Mouse (Mus musculus): ENCODE results near the gene Gp5. TPM values are rescaled to one million over a fixed set of nuclear protein-coding genes. Genes with fewer than 3 reads are reported as not detected.

Gp5 gene
- total and polyA plus RNA-seq, 2 experiments from 2014 or later: 0.78 to 2.6 TPM

DNA sequence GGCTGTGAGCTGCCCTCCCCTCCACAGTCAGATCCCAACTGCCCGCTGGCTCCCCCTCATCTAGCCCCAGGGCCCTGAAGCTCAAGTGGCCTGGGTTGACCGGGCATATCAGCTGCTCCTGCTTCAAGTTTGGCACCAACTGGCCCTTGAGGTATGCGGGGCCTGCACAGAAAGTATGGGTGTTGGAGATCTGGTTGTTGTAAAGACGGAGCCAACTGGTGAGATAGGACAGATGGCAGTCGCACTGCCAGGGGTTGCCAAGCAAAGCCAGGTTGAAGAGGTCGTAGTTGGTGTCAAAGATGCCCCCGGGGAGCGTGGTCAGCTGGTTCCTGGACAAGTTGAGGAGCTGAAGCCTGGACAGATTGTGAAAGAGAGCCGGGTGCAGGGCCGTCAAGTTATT, 51.1 kb downstream of the Gp5 start:
- H3K27me3 ChIP-seq (ENCODE audit: insufficient read depth, low read length): no peaks in the 10 kb centered on the region
- H3K27ac ChIP-seq (ENCODE audit: low read depth, low read length): no peak overlapping the region
- no peaks in the 10 kb centered on the region for H3K4me1 ChIP-seq (ENCODE audit: insufficient read depth, low read length)
- no peaks in the 10 kb centered on the region for H3K9me3 ChIP-seq (ENCODE audit: low read length)
- WGBS: 92% methylated on average over 10 of the region's 10 CpGs
- no peak overlapping the region for H3K9ac ChIP-seq (replicated peaks; ENCODE audit: low read length, poor library complexity, severe bottlenecking)
- no peaks in the 10 kb centered on the region for H3K36me3 ChIP-seq (ENCODE audit: insufficient read depth, low read length)
- H3K4me3 ChIP-seq (ENCODE audit: low read depth, low read length): no peak overlapping the region
- no peak overlapping the region for H3K4me2 ChIP-seq (ENCODE audit: low read depth, low read length, poor library complexity, severe bottlenecking)
- no peak for TF ChIP-seq CTCF (IDR thresholded peaks at IDR 0.05)
- DNase-seq (ENCODE audit: low spot score): no peak
- no peak for ATAC-seq (ENCODE audit: low FRiP score)

DNA sequence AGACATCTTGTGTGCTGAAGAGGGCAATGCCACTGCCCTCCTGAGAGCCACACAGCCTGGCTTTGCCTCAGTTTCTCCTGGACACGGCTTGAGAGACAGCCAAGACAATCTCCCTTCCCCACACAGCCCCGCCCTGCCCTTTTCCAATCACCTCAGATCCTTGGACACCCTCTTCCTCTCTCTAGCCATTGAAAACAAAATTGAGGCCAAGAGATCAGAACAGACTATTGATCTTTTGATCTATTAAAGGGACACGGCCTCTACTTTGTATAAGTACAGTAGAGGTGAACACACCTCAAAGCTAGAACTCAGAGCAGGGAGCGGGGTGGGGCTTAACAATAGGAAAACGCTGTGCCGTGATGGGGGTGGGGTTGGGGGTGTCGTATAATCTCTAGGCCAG, 52.1 kb downstream of the Gp5 start:
- H3K27me3 ChIP-seq (ENCODE audit: insufficient read depth, low read length): no peaks in the 10 kb centered on the region
- WGBS: 90% methylated on average over 7 of the region's 7 CpGs
- H3K9ac ChIP-seq (replicated peaks; ENCODE audit: low read length, poor library complexity, severe bottlenecking): no peak overlapping the region
- no peaks in the 10 kb centered on the region for H3K9me3 ChIP-seq (ENCODE audit: low read length)
- H3K4me2 ChIP-seq (ENCODE audit: low read depth, low read length, poor library complexity, severe bottlenecking): no peak overlapping the region
- no peak for TF ChIP-seq CTCF (IDR thresholded peaks at IDR 0.05)
- no peaks in the 10 kb centered on the region for H3K36me3 ChIP-seq (ENCODE audit: insufficient read depth, low read length)
- ATAC-seq (ENCODE audit: low FRiP score): no peak
- DNase-seq (ENCODE audit: low spot score): no peak
- no peaks in the 10 kb centered on the region for H3K4me1 ChIP-seq (ENCODE audit: insufficient read depth, low read length)
- H3K27ac ChIP-seq (ENCODE audit: low read depth, low read length): no peak overlapping the region
- H3K4me3 ChIP-seq (ENCODE audit: low read depth, low read length): no peak overlapping the region

DNA sequence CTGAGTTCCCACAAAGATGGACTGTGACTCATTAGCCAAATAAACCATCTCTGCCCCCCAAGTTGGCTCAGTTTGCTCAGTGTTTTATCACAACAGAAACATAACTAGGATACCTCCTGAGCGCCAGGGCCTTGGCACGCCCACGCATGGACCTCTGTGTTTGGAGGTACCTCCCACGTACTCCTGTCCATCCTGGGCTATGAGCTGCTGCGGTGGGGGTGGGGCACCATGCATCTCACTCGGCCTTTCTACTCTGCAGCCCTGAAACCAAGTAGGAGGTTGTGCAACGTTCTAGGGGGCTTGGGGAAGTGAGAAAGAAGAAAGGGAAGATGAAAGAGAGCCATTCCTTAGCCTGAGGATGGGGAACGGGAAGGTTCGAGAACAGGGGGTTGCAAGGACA, 52.9 kb downstream of the Gp5 start:
- Histone ChIP-seq H3K4me1 (ENCODE audit: insufficient read depth, low read length) (no peaks in the 10 kb centered on the region), H3K9me3 (ENCODE audit: low read length) (no peaks in the 10 kb centered on the region), H3K27ac (ENCODE audit: low read depth, low read length) (no peak overlapping the region), H3K4me2 (ENCODE audit: low read depth, low read length, poor library complexity, severe bottlenecking) (no peak overlapping the region), H3K9ac (replicated peaks; ENCODE audit: low read length, poor library complexity, severe bottlenecking) (no peak overlapping the region), H3K4me3 (ENCODE audit: low read depth, low read length) (no peak overlapping the region), H3K36me3 (ENCODE audit: insufficient read depth, low read length) (no peaks in the 10 kb centered on the region), H3K27me3 (ENCODE audit: insufficient read depth, low read length) (no peaks in the 10 kb centered on the region)
- TF ChIP-seq CTCF (IDR thresholded peaks at IDR 0.05): no peak
- WGBS: 76% methylated on average over 9 of the region's 9 CpGs
- ATAC-seq (ENCODE audit: low FRiP score) (no peak), DNase-seq (ENCODE audit: low spot score) (no peak)

Other genes starting within 250 kb of the Gp5 start
- 10.2 and 10.3 TPM in 2 replicates for gene Hes1, start 246.4 kb downstream of the Gp5 start, total RNA-seq (2014; rRNA removed)
- gene Hes1, start 246.4 kb downstream of the Gp5 start, polyA plus RNA-seq (2015; fragmentation: Nextera tagmentation; extraction: Ambion mirVana): 9.2 and 13.0 TPM in 2 replicates
- gene Cpn2, start 43.3 kb downstream of the Gp5 start, total RNA-seq (2014; rRNA removed): not detected in 2 replicates
- not detected in 2 replicates for gene Cpn2, start 43.3 kb downstream of the Gp5 start, polyA plus RNA-seq (2015; fragmentation: Nextera tagmentation; extraction: Ambion mirVana)
- gene Lrrc15, start 27.5 kb downstream of the Gp5 start, total RNA-seq (2014; rRNA removed): 0.28 and 0.60 TPM in 2 replicates
- 0.11 and 0.15 TPM in 2 replicates for gene Lrrc15, start 27.5 kb downstream of the Gp5 start, polyA plus RNA-seq (2015; fragmentation: Nextera tagmentation; extraction: Ambion mirVana)
- gene Atp13a3, start 95.2 kb upstream of the Gp5 start, total RNA-seq (2014; rRNA removed): 34.1 and 40.4 TPM in 2 replicates
- 4.9 and 7.2 TPM in 2 replicates for gene Atp13a3, start 95.2 kb upstream of the Gp5 start, polyA plus RNA-seq (2015; fragmentation: Nextera tagmentation; extraction: Ambion mirVana)
- gene Tmem44, start 240.1 kb upstream of the Gp5 start, total RNA-seq (2014; rRNA removed): 114 and 124 TPM in 2 replicates
- 64.3 and 67.7 TPM in 2 replicates for gene Tmem44, start 240.1 kb upstream of the Gp5 start, polyA plus RNA-seq (2015; fragmentation: Nextera tagmentation; extraction: Ambion mirVana)

Measured in midbrain, postnatal 0 days (tissue).